Mouse (Mus musculus) CH12.LX (cell line): ENCODE measurements around the gene Gtf2b. TPM values are rescaled to one million over a fixed set of nuclear protein-coding genes. Genes with fewer than 3 reads are reported as not detected.

Experiments
- polyA plus RNA-seq: library from polyadenylated mRNA; unstranded; fragments of >175 nt; gene quantifications from 2 replicates; pipeline ENCODE4 v1.2.1, GENCODE M21; 2012; ENCODE audit warnings: low read depth; ENCODE audit not compliant: insufficient read length
- total RNA-seq, 2 experiments: library from RNA; depleted of rRNA; stranded (reverse); fragments of 300-350 nt in 1 of 2; fragments of >200 nt in 1 of 2; gene quantifications; 2 replicates each; pipeline ENCODE4 v1.2.3; 2012 to 2014

Gene Gtf2b
- total and polyA plus RNA-seq, 3 experiments, result 120 to 297 (median 138) TPM

Other genes starting within 250 kb of the Gtf2b start
- gene Gbp7, start 234.7 kb upstream of the Gtf2b start, total RNA-seq (2012; rRNA removed), result 5.7 and 8.1 TPM in 2 replicates
- 2.7 and 2.8 TPM in 2 replicates for gene Gbp7, start 234.7 kb upstream of the Gtf2b start, total RNA-seq (2014; rRNA removed)
- 2.5 and 2.7 TPM in 2 replicates for gene Gbp7, start 234.7 kb upstream of the Gtf2b start, polyA plus RNA-seq
- gene Gbp3, start 205.0 kb upstream of the Gtf2b start, total RNA-seq (2012; rRNA removed), result 80.8 and 91.4 TPM in 2 replicates
- gene Gbp3, start 205.0 kb upstream of the Gtf2b start, total RNA-seq (2014; rRNA removed), result 89.0 and 99.1 TPM in 2 replicates
- 90.6 and 111 TPM in 2 replicates for gene Gbp3, start 205.0 kb upstream of the Gtf2b start, polyA plus RNA-seq
- 0.04 and 0.08 TPM in 2 replicates for gene Gbp2b, start 170.2 kb upstream of the Gtf2b start, total RNA-seq (2012; rRNA removed)
- 0.55 and 0.74 TPM in 2 replicates for gene Gbp2b, start 170.2 kb upstream of the Gtf2b start, total RNA-seq (2014; rRNA removed)
- 0.41 and 0.55 TPM in 2 replicates for gene Gbp2b, start 170.2 kb upstream of the Gtf2b start, polyA plus RNA-seq
- gene Gbp2, start 144.4 kb upstream of the Gtf2b start, total RNA-seq (2012; rRNA removed), result 13.3 and 22.5 TPM in 2 replicates
- 48.4 and 51.1 TPM in 2 replicates for gene Gbp2, start 144.4 kb upstream of the Gtf2b start, total RNA-seq (2014; rRNA removed)
- gene Gbp2, start 144.4 kb upstream of the Gtf2b start, polyA plus RNA-seq, result 36.5 and 42.6 TPM in 2 replicates
- gene Kyat3, start 64.0 kb upstream of the Gtf2b start, total RNA-seq (2012; rRNA removed), result 43.3 and 56.2 TPM in 2 replicates
- gene Kyat3, start 64.0 kb upstream of the Gtf2b start, total RNA-seq (2014; rRNA removed), result 122 and 135 TPM in 2 replicates
- 86.1 and 95.0 TPM in 2 replicates for gene Kyat3, start 64.0 kb upstream of the Gtf2b start, polyA plus RNA-seq
- 39.5 and 43.6 TPM in 2 replicates for gene Pkn2, start 117.0 kb downstream of the Gtf2b start, total RNA-seq (2012; rRNA removed)
- 54.3 and 66.1 TPM in 2 replicates for gene Pkn2, start 117.0 kb downstream of the Gtf2b start, total RNA-seq (2014; rRNA removed)
- 49.2 and 51.9 TPM in 2 replicates for gene Pkn2, start 117.0 kb downstream of the Gtf2b start, polyA plus RNA-seq